In genomic region chr1:66101419-66101818, GRCm38 (mm10) we compare ENCODE assay signal across 32 mouse cellular contexts.
DNase-seq lines count a peak whose midpoint lies in the region; ATAC-seq lines count a peak whose summit lies in the region.
"Had no signal": no experiment of that assay in that cellular context is flagged by ENCODE, and none has a peak within 500 bp of the region (broad histone marks: within the 10 kb centered on the region; RNA-seq: fewer than 3 reads in every experiment).

No protein-coding gene starts in this region.

- no peaks in the 10 kb centered on the region for H3K27me3 ChIP-seq in embryonic facial prominence, embryonic 14.5 days (replicated peaks; ENCODE audit: control insufficient read depth, insufficient read depth, low read length)
- H3K27me3 ChIP-seq in embryonic facial prominence, embryonic 10.5 days (replicated peaks; ENCODE audit: low read depth, poor library complexity, severe bottlenecking), result no peaks in the 10 kb centered on the region
- H3K27me3 ChIP-seq: embryonic facial prominence, embryonic 12.5 days; forebrain, embryonic 15.5 days; heart, embryonic 15.5 days; hindbrain, embryonic 12.5 days; intestine, embryonic 15.5 days; lung, embryonic 15.5 days had no signal

- H3K27ac ChIP-seq in embryonic facial prominence, embryonic 14.5 days (replicated peaks; ENCODE audit: low read depth, low read length), result no peak overlapping the region
- H3K27ac ChIP-seq in embryonic facial prominence, embryonic 10.5 days (replicated peaks), result no peak overlapping the region
- H3K27ac ChIP-seq: embryonic facial prominence, embryonic 12.5 days; forebrain, embryonic 10.5 days; forebrain, embryonic 15.5 days; heart, embryonic 10.5 days; heart, embryonic 15.5 days; hindbrain, embryonic 12.5 days; hindbrain, postnatal 0 days; intestine, embryonic 15.5 days; liver, embryonic 14.5 days; lung, embryonic 15.5 days had no signal

- DNase-seq in embryonic facial prominence, embryonic 14.5 days (ENCODE audit: low spot score), result peak; percentile 5
- no peak for DNase-seq in embryonic facial prominence, embryonic 10.5 days (ENCODE audit: low spot score)
- peak; percentile 6 for DNase-seq in kidney, postnatal 14 days
- DNase-seq in kidney, postnatal 4 days, result no peak
- DNase-seq in kidney, postnatal 25 days, result peak; percentile 2 to 47
- peak; percentile 46 for DNase-seq in lung, postnatal 36 days
- DNase-seq in thymus, postnatal 4 days, result no peak
- DNase-seq: adrenal gland, postnatal 14 days; cerebellum, adult 11 months; cerebellum, adult 9-10 months; cerebellum, postnatal 36 days; gastrocnemius, postnatal 10 days; heart, adult 11 months; heart, postnatal 36 days; layer of hippocampus, postnatal 36 days; left cerebral cortex, postnatal 4 days; right cerebral cortex, adult 18-20 months; spleen, adult 18-20 months; thymus, postnatal 14 days had no signal

- H3K4me3 ChIP-seq in embryonic facial prominence, embryonic 14.5 days (ENCODE audit: low read depth, low read length), result no peak overlapping the region
- no peak overlapping the region for H3K4me3 ChIP-seq in embryonic facial prominence, embryonic 10.5 days
- H3K4me3 ChIP-seq: embryonic facial prominence, embryonic 12.5 days; forebrain, embryonic 10.5 days; forebrain, embryonic 15.5 days; heart, embryonic 10.5 days; heart, embryonic 15.5 days; hindbrain, embryonic 12.5 days; intestine, embryonic 15.5 days; lung, embryonic 15.5 days had no signal

- WGBS in embryonic facial prominence, embryonic 14.5 days, result 34% methylated on average over 2 of the region's 2 CpGs
- 43% methylated on average over 2 of the region's 2 CpGs for WGBS in embryonic facial prominence, embryonic 10.5 days

- no peak for ATAC-seq in embryonic facial prominence, embryonic 14.5 days (ENCODE audit: low read depth)
- ATAC-seq: forebrain, embryonic 15.5 days; hindbrain, postnatal 0 days; intestine, embryonic 15.5 days; midbrain, embryonic 16.5 days had no signal

- H3K4me1 ChIP-seq in embryonic facial prominence, embryonic 14.5 days (ENCODE audit: control insufficient read depth, insufficient read depth, low read length), result no peaks in the 10 kb centered on the region
- no peaks in the 10 kb centered on the region for H3K4me1 ChIP-seq in embryonic facial prominence, embryonic 10.5 days
- H3K4me1 ChIP-seq: embryonic facial prominence, embryonic 12.5 days; forebrain, embryonic 10.5 days; forebrain, embryonic 15.5 days; heart, embryonic 10.5 days; heart, embryonic 15.5 days; hindbrain, embryonic 12.5 days; intestine, embryonic 15.5 days; lung, embryonic 15.5 days had no signal

- H3K36me3 ChIP-seq in embryonic facial prominence, embryonic 14.5 days (ENCODE audit: control insufficient read depth, insufficient read depth, low read length), result no peaks in the 10 kb centered on the region
- no peaks in the 10 kb centered on the region for H3K36me3 ChIP-seq in embryonic facial prominence, embryonic 10.5 days (replicated peaks)
- H3K36me3 ChIP-seq: embryonic facial prominence, embryonic 12.5 days; forebrain, embryonic 10.5 days; forebrain, embryonic 15.5 days; G1E; heart, embryonic 10.5 days; heart, embryonic 15.5 days; hindbrain, embryonic 12.5 days; intestine, embryonic 15.5 days; lung, embryonic 15.5 days had no signal

- no peak overlapping the region for H3K9ac ChIP-seq in embryonic facial prominence, embryonic 14.5 days (ENCODE audit: low read depth, low read length)
- H3K9ac ChIP-seq: embryonic facial prominence, embryonic 12.5 days; forebrain, embryonic 15.5 days; heart, embryonic 15.5 days; hindbrain, embryonic 12.5 days; intestine, embryonic 15.5 days; liver, embryonic 14.5 days; lung, embryonic 15.5 days had no signal

- no peaks in the 10 kb centered on the region for H3K9me3 ChIP-seq in embryonic facial prominence, embryonic 14.5 days (ENCODE audit: control insufficient read depth, low read length)
- H3K9me3 ChIP-seq in embryonic facial prominence, embryonic 10.5 days, result no peaks in the 10 kb centered on the region
- H3K9me3 ChIP-seq: embryonic facial prominence, embryonic 12.5 days; forebrain, embryonic 10.5 days; forebrain, embryonic 15.5 days; G1E; heart, embryonic 10.5 days; heart, embryonic 15.5 days; hindbrain, embryonic 12.5 days; intestine, embryonic 15.5 days; lung, embryonic 15.5 days had no signal

- H3K4me2 ChIP-seq in embryonic facial prominence, embryonic 14.5 days (ENCODE audit: low read depth, low read length), result no peak overlapping the region
- H3K4me2 ChIP-seq: embryonic facial prominence, embryonic 12.5 days; forebrain, embryonic 15.5 days; heart, embryonic 15.5 days; hindbrain, embryonic 12.5 days; intestine, embryonic 15.5 days; lung, embryonic 15.5 days; midbrain, embryonic 11.5 days had no signal

Comparison
In these comparisons a context has a peak if more than half of its experiments do, and no peak if none do; other contexts are left out.
1. DNase-seq: peak in embryonic facial prominence, embryonic 14.5 days (single experiment), kidney, postnatal 14 days (single experiment), kidney, postnatal 25 days (2 of 2) and lung, postnatal 36 days (single experiment); none in embryonic facial prominence, embryonic 10.5 days (single experiment), kidney, postnatal 4 days (0 of 2) and thymus, postnatal 4 days (single experiment).